Mouse (Mus musculus): ENCODE data around the gene Dop1b. TPM values are rescaled to one million over a fixed set of nuclear protein-coding genes. Genes with fewer than 3 reads are reported as not detected.
"Not testable (repeated sequence)": the region's sequence is repeated elsewhere in the genome, so short reads cannot be mapped to it uniquely, and the experiment has no call there.

Gene Dop1b
- polyA plus RNA-seq, 1 experiment from 2014 or later, result 17.2 TPM

DNA sequence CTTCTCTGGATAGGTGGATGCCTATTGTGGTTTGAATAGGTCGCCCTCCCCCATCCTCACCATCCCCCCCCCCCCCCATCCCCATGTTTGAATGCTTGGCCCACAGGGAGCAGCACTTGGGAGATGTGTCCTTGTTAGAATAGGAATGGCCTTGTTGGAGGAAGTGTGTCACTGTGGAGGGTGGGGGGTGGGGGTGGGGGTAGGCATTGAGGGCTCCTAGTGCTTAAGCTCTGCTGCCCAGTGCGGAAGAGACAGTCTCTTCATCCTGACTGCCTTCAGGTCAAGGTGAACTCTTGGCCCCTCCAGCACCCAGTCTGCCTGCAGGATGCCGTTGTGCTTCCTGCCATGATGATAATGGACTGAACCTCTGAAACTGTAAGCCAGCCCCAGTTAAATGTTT, 110.0 kb downstream of the Dop1b start:
- Histone ChIP-seq H3K4me3 (ENCODE audit: low read depth, low read length) (no peak overlapping the region), H3K36me3 (ENCODE audit: control insufficient read depth, insufficient read depth) (no peaks in the 10 kb centered on the region), H3K9ac (ENCODE audit: low read depth, low read length) (no peak overlapping the region), H3K27me3 (replicated peaks; ENCODE audit: control insufficient read depth, insufficient read depth, low read length) (no peaks in the 10 kb centered on the region), H3K4me1 (replicated peaks; ENCODE audit: control insufficient read depth, insufficient read depth, low read length) (no peaks in the 10 kb centered on the region; the same call in 1 of the 2 replicates), H3K9me3 (ENCODE audit: control insufficient read depth) (no peaks in the 10 kb centered on the region), H3K27ac (ENCODE audit: low read depth, low read length) (no peak overlapping the region), H3K4me2 (replicated peaks; ENCODE audit: low read depth) (no peak overlapping the region)
- no peak for ATAC-seq
- no peak for TF ChIP-seq CTCF (IDR thresholded peaks at IDR 0.05; ENCODE audit: low read depth)
- 94% methylated on average over 3 of the region's 3 CpGs for WGBS

- H3K9me3 ChIP-seq (ENCODE audit: control insufficient read depth); H3K4me3 ChIP-seq (ENCODE audit: low read depth, low read length); H3K36me3 ChIP-seq (ENCODE audit: control insufficient read depth, insufficient read depth); H3K27me3 ChIP-seq (replicated peaks; ENCODE audit: control insufficient read depth, insufficient read depth, low read length); H3K9ac ChIP-seq (ENCODE audit: low read depth, low read length); ATAC-seq; H3K27ac ChIP-seq (ENCODE audit: low read depth, low read length); H3K4me2 ChIP-seq (replicated peaks; ENCODE audit: low read depth); H3K4me1 ChIP-seq (replicated peaks; ENCODE audit: control insufficient read depth, insufficient read depth, low read length): not testable (repeated sequence)
- 74% methylated on average over 5 of the region's 8 CpGs for WGBS
Observed at GRCm38 (mm10) chr16:93822433-93823225, 110.9 kb downstream of the Dop1b start.

GRCm38 (mm10) chr16:93824799-93825198, 113.1 kb downstream of the Dop1b start:
- no peak for ATAC-seq
- Histone ChIP-seq H3K4me3 (ENCODE audit: low read depth, low read length) (no peak overlapping the region), H3K27ac (ENCODE audit: low read depth, low read length) (no peak overlapping the region), H3K4me2 (replicated peaks; ENCODE audit: low read depth) (no peak overlapping the region), H3K9ac (ENCODE audit: low read depth, low read length) (no peak overlapping the region), H3K9me3 (ENCODE audit: control insufficient read depth) (no peaks in the 10 kb centered on the region), H3K4me1 (replicated peaks; ENCODE audit: control insufficient read depth, insufficient read depth, low read length) (no peaks in the 10 kb centered on the region), H3K27me3 (replicated peaks; ENCODE audit: control insufficient read depth, insufficient read depth, low read length) (no peaks in the 10 kb centered on the region), H3K36me3 (ENCODE audit: control insufficient read depth, insufficient read depth) (no peaks in the 10 kb centered on the region)
- peak; percentile 27 for TF ChIP-seq CTCF (IDR thresholded peaks at IDR 0.05; ENCODE audit: low read depth)
- 88% methylated on average over 4 of the region's 4 CpGs for WGBS

- no peak for TF ChIP-seq CTCF (IDR thresholded peaks at IDR 0.05; ENCODE audit: low read depth)
- 92% methylated on average over 4 of the region's 4 CpGs for WGBS
- Histone ChIP-seq H3K4me1 (replicated peaks; ENCODE audit: control insufficient read depth, insufficient read depth, low read length) (no peaks in the 10 kb centered on the region), H3K27ac (ENCODE audit: low read depth, low read length) (no peak overlapping the region), H3K9me3 (ENCODE audit: control insufficient read depth) (no peaks in the 10 kb centered on the region), H3K4me2 (replicated peaks; ENCODE audit: low read depth) (no peak overlapping the region), H3K4me3 (ENCODE audit: low read depth, low read length) (no peak overlapping the region), H3K9ac (ENCODE audit: low read depth, low read length) (no peak overlapping the region), H3K27me3 (replicated peaks; ENCODE audit: control insufficient read depth, insufficient read depth, low read length) (no peaks in the 10 kb centered on the region), H3K36me3 (ENCODE audit: control insufficient read depth, insufficient read depth) (no peaks in the 10 kb centered on the region)
- no peak for ATAC-seq
Observed at GRCm38 (mm10) chr16:93825463-93825862, 113.8 kb downstream of the Dop1b start.

DNA sequence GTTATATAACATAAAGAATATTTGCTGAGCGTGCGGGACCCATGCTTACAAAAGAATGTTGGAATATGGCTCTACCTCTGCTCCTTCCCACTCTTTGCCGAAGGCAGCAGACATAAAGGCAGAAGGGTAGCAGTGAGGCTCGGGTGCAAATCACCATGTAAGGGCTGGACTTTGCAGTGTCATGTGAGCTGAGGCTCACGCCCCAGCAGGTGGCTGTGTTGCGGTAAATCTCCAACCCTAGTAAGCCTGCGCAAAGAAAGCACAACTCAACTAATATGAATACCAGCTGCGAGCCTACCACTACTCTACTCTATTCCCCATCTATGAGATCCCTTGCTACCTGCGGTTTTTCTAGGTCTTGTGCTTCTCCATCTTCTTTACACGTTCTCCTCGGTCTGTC, 114.3 kb downstream of the Dop1b start:
- Histone ChIP-seq H3K4me1 (replicated peaks; ENCODE audit: control insufficient read depth, insufficient read depth, low read length) (no peaks in the 10 kb centered on the region), H3K4me3 (ENCODE audit: low read depth, low read length) (no peak overlapping the region), H3K4me2 (replicated peaks; ENCODE audit: low read depth) (no peak overlapping the region), H3K27me3 (replicated peaks; ENCODE audit: control insufficient read depth, insufficient read depth, low read length) (no peaks in the 10 kb centered on the region), H3K9ac (ENCODE audit: low read depth, low read length) (no peak overlapping the region), H3K36me3 (ENCODE audit: control insufficient read depth, insufficient read depth) (no peaks in the 10 kb centered on the region), H3K9me3 (ENCODE audit: control insufficient read depth) (no peaks in the 10 kb centered on the region), H3K27ac (ENCODE audit: low read depth, low read length) (no peak overlapping the region)
- ATAC-seq, result no peak
- WGBS, result 73% methylated on average over 11 of the region's 11 CpGs
- TF ChIP-seq CTCF (IDR thresholded peaks at IDR 0.05; ENCODE audit: low read depth), result no peak

DNA sequence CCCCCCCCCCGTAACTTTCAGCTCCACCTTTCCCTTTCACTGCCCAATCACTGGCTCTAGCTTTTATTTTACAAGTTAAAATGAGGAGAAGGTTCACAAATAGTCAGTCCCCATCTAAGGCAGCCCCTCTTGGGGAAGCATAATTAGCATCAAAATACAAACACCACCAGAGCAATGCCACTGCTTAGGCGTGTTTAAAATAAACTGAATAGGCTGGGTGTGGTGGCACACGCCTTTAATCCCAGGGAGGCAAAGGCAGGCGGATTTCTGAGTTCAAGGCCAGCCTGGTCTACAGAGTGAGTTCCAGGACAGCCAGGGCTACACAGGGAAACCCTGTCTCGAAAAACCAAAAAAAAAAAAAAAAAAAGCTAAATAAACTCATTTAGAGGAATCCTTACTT, 114.8 kb downstream of the Dop1b start:
- not testable (repeated sequence) for H3K9me3 ChIP-seq (ENCODE audit: control insufficient read depth); H3K4me2 ChIP-seq (replicated peaks; ENCODE audit: low read depth); H3K4me3 ChIP-seq (ENCODE audit: low read depth, low read length); H3K4me1 ChIP-seq (replicated peaks; ENCODE audit: control insufficient read depth, insufficient read depth, low read length); H3K27me3 ChIP-seq (replicated peaks; ENCODE audit: control insufficient read depth, insufficient read depth, low read length); ATAC-seq; H3K27ac ChIP-seq (ENCODE audit: low read depth, low read length); H3K9ac ChIP-seq (ENCODE audit: low read depth, low read length); H3K36me3 ChIP-seq (ENCODE audit: control insufficient read depth, insufficient read depth)
- 54% methylated on average over 5 of the region's 5 CpGs for WGBS

Measured in intestine, postnatal 0 days (tissue).